Mouse (Mus musculus): ENCODE measurements around the gene Cpne5. TPM values are rescaled to one million over a fixed set of nuclear protein-coding genes. Genes with fewer than 3 reads are reported as not detected.

Cpne5 gene
- 0.12 TPM in 2 replicates for polyA plus RNA-seq (2012; ENCODE audit: insufficient read depth, insufficient read length, missing spikeins)

DNA sequence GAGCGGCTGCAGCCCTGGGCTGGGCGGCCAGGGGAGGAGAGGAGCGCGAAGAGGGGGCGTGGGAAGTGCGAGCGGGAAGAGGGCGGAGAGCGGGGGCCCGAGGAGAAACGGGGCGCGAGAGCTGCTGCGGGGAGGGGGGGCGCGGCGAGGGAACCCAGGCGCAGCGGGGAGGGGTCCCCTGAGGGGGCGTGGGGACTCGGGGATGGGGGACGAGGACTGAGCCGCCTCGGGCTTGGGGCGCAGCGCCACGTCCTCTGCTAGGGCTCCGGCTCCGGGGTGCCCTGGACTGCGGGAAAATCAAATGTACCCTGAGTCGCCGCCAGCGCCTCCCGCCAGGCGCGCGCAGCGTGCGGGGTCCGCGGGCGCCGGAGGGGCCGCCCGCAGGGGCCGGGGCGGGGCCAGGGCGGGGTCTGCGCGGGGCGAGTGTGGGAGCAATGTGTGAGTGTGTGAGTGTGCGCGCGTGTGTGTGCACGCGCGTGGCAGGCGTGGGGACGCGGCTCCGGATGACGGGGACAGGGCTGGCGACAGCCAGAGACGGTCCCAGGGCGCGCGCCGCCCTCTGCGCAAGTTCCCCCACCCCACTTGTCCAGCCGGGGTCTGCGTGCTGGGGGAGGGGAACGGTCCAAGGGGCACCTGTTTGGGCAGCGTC, at the start of gene Cpne5:
Gene Cpne5 (minus strand): TSS at position 396 of the 649 bp plus-strand sequence.
- Histone ChIP-seq H3K27ac (ENCODE audit: insufficient read depth, low read depth, low read length) (no peak within 1 kb of the TSS), H3K4me3 (ENCODE audit: insufficient read depth, low read length) (peak within 1 kb of the TSS; percentile 35), H3K4me1 (ENCODE audit: control insufficient read depth, insufficient read depth, low read length) (no peaks in the 10 kb centered on the region)
- TF ChIP-seq CTCF (IDR thresholded peaks at IDR 0.05; ENCODE audit: low read depth, low read length) (no peak), POLR2A (IDR thresholded peaks at IDR 0.05; ENCODE audit: borderline replicate concordance, low read depth, low read length) (no peak)

- H3K27ac ChIP-seq (ENCODE audit: insufficient read depth, low read depth, low read length): no peak overlapping the region
- H3K4me3 ChIP-seq (ENCODE audit: insufficient read depth, low read length): no peak overlapping the region
- no peaks in the 10 kb centered on the region for H3K4me1 ChIP-seq (ENCODE audit: control insufficient read depth, insufficient read depth, low read length)
- TF ChIP-seq CTCF (IDR thresholded peaks at IDR 0.05; ENCODE audit: low read depth, low read length): no peak
- no peak for TF ChIP-seq POLR2A (IDR thresholded peaks at IDR 0.05; ENCODE audit: borderline replicate concordance, low read depth, low read length)
These were observed 44.4 kb upstream of the Cpne5 start for GRCm38 (mm10) chr17:29282216-29282952.

GRCm38 (mm10) chr17:29281541-29281940, 43.6 kb upstream of the Cpne5 start:
- no peak overlapping the region for H3K27ac ChIP-seq (ENCODE audit: insufficient read depth, low read depth, low read length)
- H3K4me3 ChIP-seq (ENCODE audit: insufficient read depth, low read length): no peak overlapping the region
- TF ChIP-seq POLR2A (IDR thresholded peaks at IDR 0.05; ENCODE audit: borderline replicate concordance, low read depth, low read length) (no peak), CTCF (IDR thresholded peaks at IDR 0.05; ENCODE audit: low read depth, low read length) (no peak)
- no peaks in the 10 kb centered on the region for H3K4me1 ChIP-seq (ENCODE audit: control insufficient read depth, insufficient read depth, low read length)

DNA sequence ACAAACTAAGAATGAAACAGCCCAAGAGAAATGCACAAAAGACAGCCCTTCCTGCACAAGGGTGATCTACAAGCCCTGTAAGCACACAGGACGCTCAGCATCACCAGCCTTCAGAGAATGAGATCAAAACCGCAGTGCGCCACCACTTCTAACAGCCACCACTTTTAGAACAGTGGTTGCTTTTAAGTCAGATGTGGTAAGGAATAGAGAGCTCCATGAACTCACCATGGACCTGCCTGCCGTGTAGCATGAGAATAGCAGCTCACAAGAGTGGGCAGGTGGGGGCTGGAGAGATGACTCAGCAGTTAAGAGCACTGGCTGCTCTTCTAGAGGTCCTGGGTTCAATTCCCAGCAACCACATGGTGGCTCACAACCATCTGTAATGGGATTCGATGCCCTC, 42.5 kb upstream of the Cpne5 start:
- Histone ChIP-seq H3K4me3 (ENCODE audit: insufficient read depth, low read length) (no peak overlapping the region), H3K27ac (ENCODE audit: insufficient read depth, low read depth, low read length) (no peak overlapping the region), H3K4me1 (ENCODE audit: control insufficient read depth, insufficient read depth, low read length) (no peaks in the 10 kb centered on the region)
- TF ChIP-seq POLR2A (IDR thresholded peaks at IDR 0.05; ENCODE audit: borderline replicate concordance, low read depth, low read length) (no peak), CTCF (IDR thresholded peaks at IDR 0.05; ENCODE audit: low read depth, low read length) (no peak)

GRCm38 (mm10) chr17:29273889-29274288, 35.9 kb upstream of the Cpne5 start:
- Histone ChIP-seq H3K4me1 (ENCODE audit: control insufficient read depth, insufficient read depth, low read length) (peaks cover 11% of the 10 kb centered on the region), H3K4me3 (ENCODE audit: insufficient read depth, low read length) (no peak overlapping the region), H3K27ac (ENCODE audit: insufficient read depth, low read depth, low read length) (no peak overlapping the region)
- no peak for TF ChIP-seq POLR2A (IDR thresholded peaks at IDR 0.05; ENCODE audit: borderline replicate concordance, low read depth, low read length)
- TF ChIP-seq CTCF (IDR thresholded peaks at IDR 0.05; ENCODE audit: low read depth, low read length): no peak

- no peak overlapping the region for H3K27ac ChIP-seq (ENCODE audit: insufficient read depth, low read depth, low read length)
- H3K4me3 ChIP-seq (ENCODE audit: insufficient read depth, low read length): no peak overlapping the region
- TF ChIP-seq POLR2A (IDR thresholded peaks at IDR 0.05; ENCODE audit: borderline replicate concordance, low read depth, low read length) (no peak), CTCF (IDR thresholded peaks at IDR 0.05; ENCODE audit: low read depth, low read length) (no peak)
- H3K4me1 ChIP-seq (ENCODE audit: control insufficient read depth, insufficient read depth, low read length): peaks cover 13% of the 10 kb centered on the region
These were observed 35.2 kb upstream of the Cpne5 start for GRCm38 (mm10) chr17:29273156-29273555.

- peaks cover 17% of the 10 kb centered on the region for H3K4me1 ChIP-seq (ENCODE audit: control insufficient read depth, insufficient read depth, low read length)
- TF ChIP-seq CTCF (IDR thresholded peaks at IDR 0.05; ENCODE audit: low read depth, low read length) (no peak), POLR2A (IDR thresholded peaks at IDR 0.05; ENCODE audit: borderline replicate concordance, low read depth, low read length) (no peak)
- H3K27ac ChIP-seq (ENCODE audit: insufficient read depth, low read depth, low read length): no peak overlapping the region
- no peak overlapping the region for H3K4me3 ChIP-seq (ENCODE audit: insufficient read depth, low read length)
These were observed 32.3 kb upstream of the Cpne5 start for GRCm38 (mm10) chr17:29270148-29270698.

DNA sequence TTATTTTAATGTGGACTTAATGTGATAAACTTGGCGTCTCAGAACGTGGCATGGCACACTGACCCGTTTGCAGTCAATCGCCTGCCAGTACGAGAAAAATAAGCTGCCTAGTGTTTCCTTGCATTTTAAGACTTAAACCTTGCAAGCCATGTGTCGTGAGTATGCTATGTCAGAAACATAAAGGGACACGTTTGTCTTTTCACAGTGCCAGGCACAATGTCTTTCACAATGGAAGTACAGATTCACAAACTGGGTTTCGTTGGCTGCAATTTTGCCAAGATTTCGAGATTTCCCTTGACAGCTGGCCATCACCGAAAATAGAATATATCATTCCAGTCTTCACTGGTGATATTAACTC, 31.4 kb upstream of the Cpne5 start:
- TF ChIP-seq POLR2A (IDR thresholded peaks at IDR 0.05; ENCODE audit: borderline replicate concordance, low read depth, low read length) (no peak), CTCF (IDR thresholded peaks at IDR 0.05; ENCODE audit: low read depth, low read length) (no peak)
- Histone ChIP-seq H3K4me3 (ENCODE audit: insufficient read depth, low read length) (peak overlapping the region; percentile 87), H3K4me1 (ENCODE audit: control insufficient read depth, insufficient read depth, low read length) (peaks cover 23% of the 10 kb centered on the region), H3K27ac (ENCODE audit: insufficient read depth, low read depth, low read length) (peak overlapping the region; percentile 65)

DNA sequence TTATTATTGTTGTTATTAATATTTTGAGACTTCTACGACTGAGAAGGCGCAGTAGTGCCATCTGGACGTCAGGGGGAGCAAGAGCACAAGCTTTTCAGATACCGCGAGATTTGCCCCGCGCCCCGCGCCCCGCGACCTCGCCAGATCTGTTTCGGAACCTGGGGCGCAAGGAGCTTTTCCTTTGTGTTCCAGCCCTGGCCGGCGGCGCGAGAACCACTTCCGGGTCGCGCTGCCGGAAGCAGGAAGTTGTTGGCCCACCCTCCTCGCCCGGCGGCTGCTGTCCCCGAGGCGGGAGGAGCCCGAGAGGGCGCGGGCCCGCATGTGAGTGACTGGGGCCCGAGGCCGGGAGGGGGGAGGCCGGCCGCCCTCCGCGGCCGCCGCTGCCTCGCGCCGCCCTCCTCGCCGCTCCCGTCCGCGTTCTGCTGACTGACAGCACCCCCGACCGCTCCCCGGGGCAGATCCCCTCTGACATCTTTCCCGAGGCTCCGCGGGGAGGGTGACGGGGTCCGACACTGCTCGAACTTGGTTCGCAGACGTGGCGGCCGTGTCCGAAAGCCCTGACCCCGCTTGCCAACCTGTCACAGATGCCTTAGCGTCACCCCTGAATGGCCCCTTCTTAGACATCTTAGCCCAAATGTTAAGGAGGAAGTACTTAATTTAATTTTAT, 30.8 kb upstream of the Cpne5 start, which contains the start of gene BC004004:
Gene BC004004 (plus strand): TSS at position 107 of the 667 bp plus-strand sequence.
- Histone ChIP-seq H3K27ac (ENCODE audit: insufficient read depth, low read depth, low read length) (peak within 1 kb of the TSS; percentile 65), H3K4me3 (ENCODE audit: insufficient read depth, low read length) (peak within 1 kb of the TSS; percentile 87), H3K4me1 (ENCODE audit: control insufficient read depth, insufficient read depth, low read length) (peaks cover 25% of the 10 kb centered on the region)
- no peak for TF ChIP-seq POLR2A (IDR thresholded peaks at IDR 0.05; ENCODE audit: borderline replicate concordance, low read depth, low read length)
- no peak for TF ChIP-seq CTCF (IDR thresholded peaks at IDR 0.05; ENCODE audit: low read depth, low read length)

Data from bone marrow macrophage, adult 2 months (primary cell).